Mouse (Mus musculus): ENCODE data around the gene Card10. TPM values are rescaled to one million over a fixed set of nuclear protein-coding genes. Genes with fewer than 3 reads are reported as not detected.
A peak's percentile ranks its signal among the peaks of the same experiment; 100 is the strongest.

The Card10 gene
- polyA plus RNA-seq, 1 experiment from 2014 or later: 3.7 TPM

DNA sequence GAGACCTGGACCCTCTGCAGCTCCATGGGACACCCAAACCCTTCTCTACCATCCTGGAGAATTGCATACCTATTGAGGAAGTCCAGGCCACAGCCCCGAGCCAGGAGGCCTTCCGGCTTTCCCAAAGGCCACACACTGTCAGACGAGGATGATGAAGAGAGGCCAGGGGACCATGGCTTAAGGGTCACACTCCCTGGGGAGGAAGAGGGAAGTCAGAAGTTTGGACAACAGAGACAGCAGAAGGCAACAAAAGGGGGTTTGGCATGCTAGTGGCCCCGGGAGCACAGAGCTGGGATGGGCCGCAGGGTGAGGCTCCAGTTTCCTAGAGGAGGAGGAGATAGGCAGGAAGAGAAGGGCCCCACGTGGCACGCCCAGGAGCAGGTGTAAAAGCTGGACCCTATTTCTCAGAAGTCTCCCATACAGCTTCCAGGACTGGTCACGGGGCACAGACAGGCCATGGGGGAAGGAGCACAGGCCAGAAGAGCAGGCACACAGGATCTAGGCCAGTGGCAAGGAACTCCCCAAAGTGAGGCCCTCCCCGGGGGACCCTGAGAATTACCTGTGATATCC lies 15.5 kb downstream of the Card10 start:
- no peak for ATAC-seq (replicated peaks; ENCODE audit: insufficient number of reproducible peaks, low FRiP score, low TSS enrichment)
- Histone ChIP-seq H3K27ac (ENCODE audit: low read depth, low read length) (peak overlapping the region; percentile 69), H3K4me1 (ENCODE audit: control insufficient read depth, insufficient read depth, low read length) (peaks cover 18% of the 10 kb centered on the region; the same call in 1 of the 2 replicates), H3K4me2 (no peak overlapping the region), H3K9me3 (replicated peaks; ENCODE audit: control insufficient read depth, low read length) (no peaks in the 10 kb centered on the region), H3K4me3 (ENCODE audit: low read depth, low read length) (no peak overlapping the region), H3K9ac (ENCODE audit: low read depth, low read length) (no peak overlapping the region), H3K36me3 (ENCODE audit: control insufficient read depth, insufficient read depth, low read length) (no peaks in the 10 kb centered on the region; the same call in 1 of the 2 replicates), H3K27me3 (ENCODE audit: control insufficient read depth, insufficient read depth, low read length) (no peaks in the 10 kb centered on the region)
- 63% methylated on average over 9 of the region's 9 CpGs for WGBS (ENCODE audit: insufficient replicate concordance)

DNA sequence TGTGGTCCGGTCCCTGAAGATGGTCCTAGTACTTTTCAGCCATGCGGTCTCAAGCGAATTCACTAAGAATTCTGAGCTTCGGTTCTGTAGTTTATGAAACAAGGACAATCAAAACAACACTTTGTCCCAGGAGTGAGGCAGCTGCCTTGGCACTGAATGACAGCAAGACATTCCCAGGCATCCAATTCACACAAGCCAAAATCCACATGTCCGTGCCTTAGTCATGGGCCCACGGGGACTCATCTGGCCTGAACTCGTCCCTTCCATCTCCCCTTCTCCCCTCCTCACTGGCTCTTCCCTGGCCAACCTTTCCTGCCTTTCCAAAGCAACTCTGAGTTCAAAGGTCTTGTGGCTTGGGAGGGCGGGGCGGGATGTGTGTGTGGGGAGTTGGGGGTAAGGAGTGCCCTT lies 16.4 kb downstream of the Card10 start:
- Histone ChIP-seq H3K27me3 (ENCODE audit: control insufficient read depth, insufficient read depth, low read length) (no peaks in the 10 kb centered on the region), H3K4me1 (ENCODE audit: control insufficient read depth, insufficient read depth, low read length) (peaks cover 18% of the 10 kb centered on the region; the same call in 1 of the 2 replicates), H3K27ac (ENCODE audit: low read depth, low read length) (peak overlapping the region; percentile 69; the same call in 1 of the 2 replicates), H3K4me3 (ENCODE audit: low read depth, low read length) (no peak overlapping the region), H3K9me3 (replicated peaks; ENCODE audit: control insufficient read depth, low read length) (no peaks in the 10 kb centered on the region), H3K4me2 (no peak overlapping the region), H3K9ac (ENCODE audit: low read depth, low read length) (no peak overlapping the region), H3K36me3 (ENCODE audit: control insufficient read depth, insufficient read depth, low read length) (no peaks in the 10 kb centered on the region; the same call in 1 of the 2 replicates)
- ATAC-seq (replicated peaks; ENCODE audit: insufficient number of reproducible peaks, low FRiP score, low TSS enrichment): no peak
- 69% methylated on average over 9 of the region's 9 CpGs for WGBS (ENCODE audit: insufficient replicate concordance)

DNA sequence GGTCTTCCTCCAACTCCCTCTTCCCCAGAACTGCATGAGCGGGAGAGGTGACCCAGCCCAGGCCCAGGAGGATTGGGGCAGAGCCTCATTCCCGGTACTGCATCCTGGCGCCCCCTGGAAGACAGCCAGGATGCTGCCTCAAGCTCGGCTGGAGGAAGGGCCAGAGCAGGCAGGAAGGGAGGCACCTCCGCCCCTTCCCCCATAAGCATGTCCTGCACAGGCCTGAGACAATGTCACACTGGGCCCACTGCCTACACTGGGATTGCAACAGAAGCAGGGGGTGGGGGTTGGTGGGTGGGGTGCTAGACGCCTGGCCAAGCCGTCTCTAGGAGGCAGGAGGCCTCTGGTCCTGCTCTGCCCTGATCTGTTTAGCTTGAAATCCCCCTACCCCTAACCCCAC lies 16.9 kb downstream of the Card10 start:
- H3K27me3 ChIP-seq (ENCODE audit: control insufficient read depth, insufficient read depth, low read length): no peaks in the 10 kb centered on the region
- WGBS (ENCODE audit: insufficient replicate concordance): 18% methylated on average over 7 of the region's 7 CpGs
- H3K36me3 ChIP-seq (ENCODE audit: control insufficient read depth, insufficient read depth, low read length): no peaks in the 10 kb centered on the region; the same call in 1 of the 2 replicates
- H3K4me1 ChIP-seq (ENCODE audit: control insufficient read depth, insufficient read depth, low read length): peaks cover 18% of the 10 kb centered on the region; the same call in 1 of the 2 replicates
- no peaks in the 10 kb centered on the region for H3K9me3 ChIP-seq (replicated peaks; ENCODE audit: control insufficient read depth, low read length)
- H3K4me3 ChIP-seq (ENCODE audit: low read depth, low read length): no peak overlapping the region
- peak overlapping the region; percentile 69; the same call in 1 of the 2 replicates for H3K27ac ChIP-seq (ENCODE audit: low read depth, low read length)
- H3K9ac ChIP-seq (ENCODE audit: low read depth, low read length): no peak overlapping the region
- H3K4me2 ChIP-seq: no peak overlapping the region
- ATAC-seq (replicated peaks; ENCODE audit: insufficient number of reproducible peaks, low FRiP score, low TSS enrichment): peak; percentile 69

DNA sequence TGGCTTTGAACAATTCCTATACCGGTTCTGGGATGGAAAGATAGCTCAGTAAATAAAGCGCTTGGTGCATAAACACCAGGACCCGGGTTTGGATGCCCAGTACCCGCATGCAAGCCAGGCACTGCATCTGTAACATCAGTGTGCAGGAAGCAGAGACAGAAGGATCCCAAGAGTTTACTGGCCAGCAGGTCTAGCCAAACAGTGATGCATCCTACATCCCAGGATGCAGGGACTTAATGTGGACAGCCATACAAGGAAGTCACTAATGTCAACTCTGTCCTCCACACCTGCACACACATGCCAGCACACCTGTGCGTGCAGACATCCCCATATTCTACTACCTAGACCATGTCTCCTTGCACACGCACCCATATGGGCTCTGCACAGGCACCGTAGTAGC lies 17.6 kb downstream of the Card10 start:
- Histone ChIP-seq H3K4me2 (no peak overlapping the region), H3K27ac (ENCODE audit: low read depth, low read length) (peak overlapping the region; percentile 47; the same call in 1 of the 2 replicates), H3K4me1 (ENCODE audit: control insufficient read depth, insufficient read depth, low read length) (peaks cover 13% of the 10 kb centered on the region; the same call in 1 of the 2 replicates), H3K27me3 (ENCODE audit: control insufficient read depth, insufficient read depth, low read length) (no peaks in the 10 kb centered on the region), H3K36me3 (ENCODE audit: control insufficient read depth, insufficient read depth, low read length) (no peaks in the 10 kb centered on the region; the same call in 1 of the 2 replicates), H3K9ac (ENCODE audit: low read depth, low read length) (no peak overlapping the region), H3K4me3 (ENCODE audit: low read depth, low read length) (no peak overlapping the region), H3K9me3 (replicated peaks; ENCODE audit: control insufficient read depth, low read length) (no peaks in the 10 kb centered on the region)
- WGBS (ENCODE audit: insufficient replicate concordance): 86% methylated on average over 7 of the region's 7 CpGs
- no peak for ATAC-seq (replicated peaks; ENCODE audit: insufficient number of reproducible peaks, low FRiP score, low TSS enrichment)

DNA sequence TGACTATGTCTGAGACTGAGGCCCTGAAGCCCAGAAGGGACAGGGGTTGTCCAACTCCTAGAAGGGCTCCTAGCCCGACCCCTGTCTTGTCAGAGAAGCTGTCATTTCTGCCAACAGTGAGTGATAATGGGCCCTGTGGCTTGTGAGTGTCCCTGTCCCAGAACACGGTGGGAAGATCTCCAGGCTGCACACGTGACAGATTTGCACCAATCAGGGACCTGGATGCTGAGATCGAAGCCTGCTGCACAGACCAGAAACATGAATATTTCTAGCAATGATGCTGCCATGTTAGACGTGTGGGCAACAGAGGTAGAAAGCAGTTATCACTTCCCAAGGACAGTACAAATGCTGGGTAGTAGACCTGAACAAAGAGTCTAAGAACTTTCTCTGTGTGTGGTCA lies 18.3 kb downstream of the Card10 start:
- H3K27me3 ChIP-seq (ENCODE audit: control insufficient read depth, insufficient read depth, low read length): no peaks in the 10 kb centered on the region
- WGBS (ENCODE audit: insufficient replicate concordance): 59% methylated on average over 5 of the region's 5 CpGs

DNA sequence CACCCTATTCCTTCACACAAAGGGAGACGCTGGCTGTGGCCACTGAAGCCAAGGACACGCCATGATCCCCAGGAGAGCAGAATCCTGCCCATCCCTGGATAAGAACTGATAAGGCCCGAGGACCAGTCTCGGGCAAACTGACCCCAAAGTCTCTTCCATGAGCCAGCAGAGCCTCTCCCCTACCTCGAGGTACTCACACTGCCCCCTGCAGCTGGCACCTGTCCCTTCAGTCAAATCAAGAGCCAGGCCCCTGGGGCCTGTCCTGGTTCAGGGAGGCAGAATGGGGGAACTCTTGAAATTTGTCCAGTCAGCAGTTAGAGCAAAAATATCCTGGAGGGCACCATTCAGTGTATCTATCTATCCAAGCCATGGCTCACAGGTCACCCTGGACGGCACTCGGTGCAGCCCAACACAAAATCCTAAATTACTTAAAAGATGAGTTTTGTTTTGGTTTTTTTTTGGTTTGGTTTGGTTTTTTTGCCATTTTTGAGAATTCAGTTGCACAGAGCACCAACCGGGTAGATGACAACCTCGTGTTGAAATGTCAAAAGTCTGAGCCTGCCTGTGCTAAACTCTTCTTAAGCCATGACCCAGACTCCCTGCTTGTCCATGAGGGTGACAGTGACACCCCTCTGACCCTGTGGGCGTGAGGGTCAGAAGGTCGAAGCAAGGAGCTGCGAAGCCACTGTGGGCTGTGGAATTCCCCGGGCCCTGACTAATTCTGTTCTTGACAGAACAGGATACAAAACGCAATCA lies 20.3 kb downstream of the Card10 start:
- H3K9me3 ChIP-seq (replicated peaks; ENCODE audit: control insufficient read depth, low read length): no peaks in the 10 kb centered on the region
- no peaks in the 10 kb centered on the region for H3K27me3 ChIP-seq (ENCODE audit: control insufficient read depth, insufficient read depth, low read length)
- no peak overlapping the region for H3K4me2 ChIP-seq
- H3K27ac ChIP-seq (ENCODE audit: low read depth, low read length): no peak overlapping the region
- H3K36me3 ChIP-seq (ENCODE audit: control insufficient read depth, insufficient read depth, low read length): no peaks in the 10 kb centered on the region
- H3K4me3 ChIP-seq (ENCODE audit: low read depth, low read length): no peak overlapping the region
- H3K4me1 ChIP-seq (ENCODE audit: control insufficient read depth, insufficient read depth, low read length): peaks cover 5% of the 10 kb centered on the region; the same call in 1 of the 2 replicates
- no peak overlapping the region for H3K9ac ChIP-seq (ENCODE audit: low read depth, low read length)
- WGBS (ENCODE audit: insufficient replicate concordance): 54% methylated on average over 14 of the region's 14 CpGs
- ATAC-seq (replicated peaks; ENCODE audit: insufficient number of reproducible peaks, low FRiP score, low TSS enrichment): no peak

More for the DNA sequence above, 18.3 kb downstream of the Card10 start:
- Histone ChIP-seq H3K36me3 (ENCODE audit: control insufficient read depth, insufficient read depth, low read length) (no peaks in the 10 kb centered on the region; the same call in 1 of the 2 replicates), H3K9me3 (replicated peaks; ENCODE audit: control insufficient read depth, low read length) (no peaks in the 10 kb centered on the region), H3K9ac (ENCODE audit: low read depth, low read length) (no peak overlapping the region), H3K27ac (ENCODE audit: low read depth, low read length) (no peak overlapping the region), H3K4me3 (ENCODE audit: low read depth, low read length) (no peak overlapping the region), H3K4me1 (ENCODE audit: control insufficient read depth, insufficient read depth, low read length) (peaks cover 13% of the 10 kb centered on the region; the same call in 1 of the 2 replicates), H3K4me2 (no peak overlapping the region)
- ATAC-seq (replicated peaks; ENCODE audit: insufficient number of reproducible peaks, low FRiP score, low TSS enrichment): no peak

DNA sequence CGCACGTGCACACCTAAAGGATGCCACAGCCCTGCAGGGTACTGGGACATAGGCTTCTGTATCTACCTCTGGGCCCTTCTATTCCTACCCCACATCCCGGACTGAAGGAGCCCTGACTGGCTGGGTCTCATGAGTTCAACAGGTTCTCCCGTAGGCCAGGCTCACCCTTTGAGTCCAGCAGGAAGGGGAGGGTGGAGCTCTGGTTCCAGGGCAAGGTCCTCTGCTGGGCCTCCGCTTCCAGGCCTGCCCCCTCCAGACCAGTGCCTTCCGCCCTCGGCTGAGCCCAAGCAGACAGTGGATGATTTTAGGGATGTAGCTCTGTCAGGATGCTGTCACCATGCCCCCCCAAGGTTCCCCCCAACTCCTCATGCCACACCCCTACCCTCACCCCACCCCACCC lies 21.9 kb downstream of the Card10 start:
- WGBS (ENCODE audit: insufficient replicate concordance): 87% methylated on average over 7 of the region's 7 CpGs
- Histone ChIP-seq H3K4me1 (ENCODE audit: control insufficient read depth, insufficient read depth, low read length) (0 out of 2 replicates have a peak, but pooled peaks cover 3% of the 10 kb centered on the region), H3K9me3 (replicated peaks; ENCODE audit: control insufficient read depth, low read length) (no peaks in the 10 kb centered on the region), H3K4me2 (no peak overlapping the region), H3K27ac (ENCODE audit: low read depth, low read length) (no peak overlapping the region), H3K9ac (ENCODE audit: low read depth, low read length) (no peak overlapping the region), H3K4me3 (ENCODE audit: low read depth, low read length) (no peak overlapping the region), H3K27me3 (ENCODE audit: control insufficient read depth, insufficient read depth, low read length) (no peaks in the 10 kb centered on the region), H3K36me3 (ENCODE audit: control insufficient read depth, insufficient read depth, low read length) (no peaks in the 10 kb centered on the region)
- no peak for ATAC-seq (replicated peaks; ENCODE audit: insufficient number of reproducible peaks, low FRiP score, low TSS enrichment)

DNA sequence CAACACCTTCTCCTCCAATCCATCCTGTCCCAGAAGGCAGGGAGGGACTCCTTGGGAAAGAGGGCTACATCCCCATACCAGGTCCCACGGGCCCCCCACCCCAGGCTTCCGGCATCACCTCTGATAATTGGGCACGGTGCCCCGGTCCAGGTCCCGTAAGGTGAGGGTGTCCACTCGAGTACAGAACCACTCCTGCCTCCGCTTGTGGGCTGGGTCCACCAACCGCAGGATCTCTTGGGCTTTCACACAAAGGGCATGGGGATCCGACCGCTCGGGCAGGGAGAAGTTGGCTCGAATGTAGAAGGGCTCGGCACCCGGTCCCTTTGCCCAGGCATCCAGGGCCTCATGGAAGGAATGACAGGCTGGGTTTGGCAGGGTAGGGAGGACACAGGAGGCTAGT lies 22.5 kb downstream of the Card10 start:
- no peaks in the 10 kb centered on the region for H3K36me3 ChIP-seq (ENCODE audit: control insufficient read depth, insufficient read depth, low read length)
- H3K9ac ChIP-seq (ENCODE audit: low read depth, low read length): no peak overlapping the region
- no peaks in the 10 kb centered on the region for H3K4me1 ChIP-seq (ENCODE audit: control insufficient read depth, insufficient read depth, low read length)
- H3K4me2 ChIP-seq: no peak overlapping the region
- no peak overlapping the region for H3K27ac ChIP-seq (ENCODE audit: low read depth, low read length)
- WGBS (ENCODE audit: insufficient replicate concordance): 87% methylated on average over 14 of the region's 14 CpGs
- no peaks in the 10 kb centered on the region for H3K27me3 ChIP-seq (ENCODE audit: control insufficient read depth, insufficient read depth, low read length)
- no peaks in the 10 kb centered on the region for H3K9me3 ChIP-seq (replicated peaks; ENCODE audit: control insufficient read depth, low read length)
- ATAC-seq (replicated peaks; ENCODE audit: insufficient number of reproducible peaks, low FRiP score, low TSS enrichment): no peak
- H3K4me3 ChIP-seq (ENCODE audit: low read depth, low read length): no peak overlapping the region

Measured in heart, embryonic 11.5 days (tissue).